Mouse (Mus musculus) MEL-GATA-1-ER (cell line): ENCODE results near the gene Alk.
"Not testable (repeated sequence)": the region's sequence is repeated elsewhere in the genome, so short reads cannot be mapped to it uniquely, and the experiment has no call there.

Experiments
- DNase-seq: peaks from one replicate; pipeline ENCODE4 v3.0.0-alpha.2; 2012; ENCODE audit warnings: low read depth; ENCODE audit errors: extremely low read depth

The Alk gene

GRCm38 (mm10) chr17:72528481-72528880 lies 75.9 kb downstream of the Alk start:
- DNase-seq, result no peak

- DNase-seq, result no peak
Observed at GRCm38 (mm10) chr17:72527481-72527880, 76.9 kb downstream of the Alk start.

DNA sequence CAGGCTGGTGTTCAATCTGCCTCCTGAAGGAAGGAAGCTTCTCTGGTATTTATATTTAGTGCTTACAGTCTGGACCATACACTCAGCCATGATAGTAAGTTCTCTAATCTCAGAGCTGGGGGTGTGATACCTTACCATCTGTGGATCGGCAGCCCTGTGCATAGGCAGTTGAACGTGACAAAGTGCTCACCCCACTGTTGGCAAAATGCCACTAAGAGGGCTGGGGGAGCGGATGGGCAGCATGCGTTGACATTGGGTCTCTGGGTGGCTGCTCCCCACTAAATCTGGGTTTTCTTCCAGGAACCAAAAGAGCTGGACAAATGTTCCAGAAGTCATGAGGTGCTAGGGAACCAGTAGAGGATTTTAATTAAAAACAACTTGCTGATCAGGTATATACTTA lies 78.1 kb downstream of the Alk start:
- DNase-seq, result no peak

DNA sequence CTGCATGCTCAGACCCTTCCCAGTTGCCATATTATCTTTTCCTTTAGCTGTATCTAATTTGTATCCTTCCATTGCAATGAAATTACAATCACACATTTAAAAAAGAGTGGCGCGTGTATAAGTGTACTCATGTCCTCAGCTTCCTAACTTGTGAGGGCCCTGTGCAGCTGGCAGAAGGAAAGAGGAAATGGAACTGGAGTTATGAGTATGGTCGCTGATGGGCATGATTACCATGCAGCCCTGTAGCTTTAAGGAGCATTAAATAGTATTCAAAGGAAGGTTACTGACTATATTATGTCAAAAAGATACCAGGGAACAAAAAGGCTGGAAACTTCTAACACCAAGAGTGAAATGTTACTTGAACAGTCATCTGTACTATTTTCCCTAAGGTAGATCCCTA lies 79.6 kb downstream of the Alk start:
- no peak for DNase-seq

DNA sequence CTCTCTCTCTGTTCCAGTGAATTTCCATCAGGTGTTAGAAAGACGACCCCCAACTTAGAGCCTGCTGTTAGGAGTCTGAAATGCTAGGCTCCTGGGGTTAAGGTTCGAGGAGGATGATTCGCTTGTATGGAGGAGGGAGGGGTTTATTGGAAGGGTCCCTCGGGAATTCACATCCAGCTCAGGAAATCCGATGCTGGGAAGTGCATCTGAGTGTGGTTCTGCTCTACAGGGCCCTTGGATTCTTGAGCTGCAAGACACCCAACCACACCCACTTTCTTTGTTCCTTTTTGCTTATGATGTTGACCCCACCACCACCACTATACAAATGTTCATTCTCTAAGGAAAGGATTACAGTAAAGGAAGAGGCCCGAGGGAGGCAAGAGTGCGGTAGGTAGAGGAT lies 81.4 kb downstream of the Alk start:
- DNase-seq, result no peak

DNA sequence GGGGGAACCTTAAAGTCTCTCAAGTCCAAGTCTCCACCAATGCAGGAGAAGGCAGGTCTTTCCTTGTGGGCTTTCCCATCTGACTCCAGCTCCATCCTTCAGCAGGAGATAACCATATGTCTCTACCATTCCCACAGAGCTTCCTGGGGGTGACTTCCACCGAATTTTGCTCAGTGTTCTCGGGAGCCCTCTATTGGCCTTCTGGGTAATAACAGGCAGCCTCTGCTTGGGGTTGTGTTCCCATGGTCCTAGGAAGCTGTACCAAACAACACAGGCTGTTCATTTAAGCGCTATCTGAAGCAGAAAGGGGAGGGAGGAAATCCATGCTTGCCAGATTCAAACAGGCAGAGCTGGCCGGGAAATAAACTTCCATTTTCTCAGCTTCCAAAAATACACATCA lies 82.0 kb downstream of the Alk start:
- no peak for DNase-seq

GRCm38 (mm10) chr17:72521353-72521752 lies 83.1 kb downstream of the Alk start:
- no peak for DNase-seq

DNA sequence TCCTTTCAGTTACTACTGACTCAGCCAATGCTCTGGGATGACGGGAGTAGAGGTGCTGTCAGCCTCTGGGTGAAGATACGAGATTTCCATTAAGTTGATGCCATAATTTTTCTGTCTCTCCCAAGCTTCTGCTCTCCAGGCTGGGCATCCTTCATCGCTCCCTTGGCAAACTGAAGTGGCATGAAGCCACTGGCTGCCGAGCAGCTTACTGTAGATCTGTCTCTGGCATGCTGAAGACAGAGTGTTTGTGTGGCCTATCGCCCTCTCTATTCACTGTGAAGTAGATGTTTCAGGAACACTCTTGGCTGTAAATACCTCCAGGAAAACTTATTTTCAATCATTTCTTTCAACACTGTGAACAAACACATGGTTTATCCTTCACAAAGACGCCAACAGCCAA lies 93.7 kb downstream of the Alk start:
- no peak for DNase-seq

- DNase-seq, result no peak
Observed at GRCm38 (mm10) chr17:72508678-72509394, 95.6 kb downstream of the Alk start.

GRCm38 (mm10) chr17:72505213-72505612 lies 99.2 kb downstream of the Alk start:
- no peak for DNase-seq

GRCm38 (mm10) chr17:72504581-72504980 lies 99.8 kb downstream of the Alk start:
- no peak for DNase-seq

GRCm38 (mm10) chr17:72495395-72495794 lies 109.0 kb downstream of the Alk start:
- DNase-seq, result no peak

GRCm38 (mm10) chr17:72485623-72486022 lies 118.8 kb downstream of the Alk start:
- DNase-seq, result no peak

DNA sequence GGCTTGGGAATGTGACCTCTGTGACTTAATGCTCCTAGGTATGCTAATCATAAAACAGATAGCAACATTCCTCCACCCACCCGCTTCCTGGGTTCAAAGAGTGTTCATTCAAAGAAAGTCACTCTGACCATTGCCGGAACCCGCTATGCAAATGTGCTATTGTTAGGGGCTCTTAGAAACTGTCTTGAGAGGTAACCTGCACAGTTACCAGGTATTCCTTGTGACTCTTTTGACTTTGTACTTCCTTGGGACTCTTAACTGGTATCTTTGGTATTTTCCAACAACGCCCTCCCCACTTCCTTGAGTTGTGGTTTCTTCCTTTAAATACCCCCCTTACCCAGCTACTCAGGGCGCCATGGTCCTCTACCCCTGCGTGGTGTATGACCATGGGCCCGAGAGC lies 125.2 kb downstream of the Alk start:
- DNase-seq, result not testable (repeated sequence)

- DNase-seq, result no peak
Observed at GRCm38 (mm10) chr17:72477889-72478405, 126.5 kb downstream of the Alk start.

DNA sequence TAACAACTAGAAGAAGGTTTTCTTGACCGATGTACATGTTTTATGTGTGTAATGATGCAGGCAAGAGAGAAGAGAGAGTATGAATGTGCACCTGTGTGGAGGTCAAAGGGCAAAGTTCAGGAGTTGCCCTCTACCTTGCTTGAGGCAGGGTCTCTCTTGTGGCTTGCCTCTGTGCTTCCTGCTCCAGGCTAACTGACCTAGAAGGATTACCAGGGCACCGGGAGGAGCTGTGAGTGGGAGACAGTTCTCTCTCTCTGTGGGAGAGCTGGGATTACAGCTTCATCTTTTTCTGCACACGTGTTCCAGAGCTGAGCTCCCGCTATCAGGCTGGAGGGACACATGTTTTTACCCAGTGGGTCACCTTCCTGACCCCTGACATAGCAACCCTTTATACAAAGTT lies 127.5 kb downstream of the Alk start:
- DNase-seq, result no peak

GRCm38 (mm10) chr17:72474166-72474565 lies 130.3 kb downstream of the Alk start:
- DNase-seq, result no peak

DNA sequence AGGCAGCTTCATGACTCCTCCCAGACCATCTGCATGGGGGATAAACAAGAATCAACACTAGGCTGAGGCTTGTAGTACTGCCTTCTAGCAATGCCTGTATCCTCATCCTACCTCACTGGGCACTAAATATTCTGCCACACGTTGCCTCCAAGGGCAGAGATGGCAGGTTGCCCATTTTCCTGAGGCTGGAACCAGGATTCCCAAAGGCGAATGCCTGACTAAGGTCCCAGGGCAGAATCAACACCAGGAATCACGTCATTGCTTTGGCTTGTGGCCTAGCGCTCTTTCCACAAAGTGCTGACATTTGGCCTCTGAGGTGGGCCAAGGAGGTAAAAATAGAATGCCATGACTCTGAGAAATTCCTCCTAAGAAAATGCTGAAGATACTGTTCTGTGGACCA lies 155.9 kb downstream of the Alk start:
- no peak for DNase-seq

DNA sequence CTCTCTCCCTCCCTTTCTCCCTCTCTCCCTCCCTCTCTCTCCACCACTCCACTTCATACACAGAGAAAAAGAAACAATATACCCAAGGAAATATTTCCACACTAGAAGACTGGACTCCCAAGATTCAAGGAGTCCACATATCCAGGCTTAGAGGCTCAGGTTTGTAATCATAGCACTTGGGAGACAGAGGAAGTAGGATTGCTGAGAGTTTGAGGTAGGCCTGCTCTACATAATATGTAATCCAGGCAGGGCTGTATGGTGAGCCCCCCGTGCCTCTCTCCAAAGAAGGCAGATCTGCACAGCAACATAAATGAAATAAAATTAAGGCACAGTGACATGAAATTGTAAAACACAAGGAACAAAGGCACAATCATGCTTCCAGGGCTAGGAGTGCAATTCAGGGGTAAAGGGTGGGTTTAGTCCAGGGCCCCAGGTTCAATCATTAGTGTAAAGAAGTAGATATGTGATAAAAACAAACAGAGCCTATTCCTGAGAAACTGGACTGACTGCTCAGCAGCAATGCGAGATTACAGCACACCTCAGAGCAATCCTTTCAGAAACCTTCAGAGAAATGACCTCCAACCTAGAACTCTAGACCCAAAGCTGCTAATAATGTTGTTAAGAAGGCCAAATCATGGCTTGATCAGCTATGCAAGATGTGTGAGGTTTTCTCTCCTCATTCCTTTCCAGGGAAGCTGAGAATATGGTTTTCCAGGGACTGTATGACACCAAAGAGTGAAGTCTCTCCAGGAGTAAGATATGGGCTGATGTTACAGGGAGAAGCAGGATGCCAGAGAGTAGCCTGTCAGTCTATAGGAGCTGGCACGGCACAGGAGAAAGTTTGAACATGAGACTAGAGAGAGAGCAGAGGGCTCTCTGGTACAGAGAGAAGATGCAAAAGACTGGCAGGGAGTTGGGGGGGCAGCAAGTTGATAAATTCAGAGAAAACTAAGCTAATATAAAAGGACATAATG lies 158.9 kb downstream of the Alk start:
- no peak for DNase-seq

DNA sequence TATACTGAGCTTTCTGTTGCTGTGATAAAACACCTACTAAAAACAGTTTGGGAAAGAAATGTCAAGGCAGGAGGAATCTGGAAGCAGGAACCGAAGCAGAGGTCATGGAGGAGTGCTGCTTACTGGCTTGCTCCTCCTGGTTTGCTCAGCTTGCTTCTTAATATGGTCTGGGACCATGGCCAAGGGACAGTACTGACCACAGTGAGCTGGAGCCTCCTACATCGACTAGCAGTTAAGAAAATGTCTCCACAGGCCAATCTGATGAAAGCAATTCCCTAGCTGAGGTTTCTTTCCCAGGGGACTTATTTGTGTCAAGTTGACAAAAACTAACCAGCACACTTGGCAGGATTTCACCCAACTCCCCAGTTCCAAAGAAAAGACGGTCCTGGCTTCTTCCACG lies 187.0 kb downstream of the Alk start:
- DNase-seq, result no peak

GRCm38 (mm10) chr17:72414676-72415075 lies 189.8 kb downstream of the Alk start:
- no peak for DNase-seq

- DNase-seq, result no peak
Observed at GRCm38 (mm10) chr17:72404813-72405212, 199.6 kb downstream of the Alk start.
